Comparison of ENCODE assay signal across 8 mouse cellular contexts in genomic region chr6:99519806-99520675, GRCm38 (mm10). TPM values are rescaled to one million over a fixed set of nuclear protein-coding genes. Genes with fewer than 3 reads are reported as not detected.
DNase-seq lines count a peak whose midpoint lies in the region; ATAC-seq and TF ChIP-seq lines count a peak whose summit lies in the region.

No protein-coding gene starts in this region.

- no peaks in the 10 kb centered on the region for H3K36me3 ChIP-seq in forebrain, embryonic 13.5 days (ENCODE audit: poor library complexity, severe bottlenecking)
- H3K36me3 ChIP-seq in limb, embryonic 10.5 days, result no peaks in the 10 kb centered on the region
- H3K36me3 ChIP-seq in midbrain, embryonic 14.5 days (ENCODE audit: control insufficient read depth, insufficient read depth, low read length), result no peaks in the 10 kb centered on the region
- H3K36me3 ChIP-seq in stomach, postnatal 0 days (ENCODE audit: control insufficient read depth, insufficient read depth, low read length), result no peaks in the 10 kb centered on the region

- TF ChIP-seq CTCF in stomach, postnatal 0 days (IDR thresholded peaks at IDR 0.05; ENCODE audit: low read depth), result no peak

- peak; percentile 57 to 79 for DNase-seq in adrenal gland, adult (ENCODE audit: inconsistent age in 2 of 2, low spot score in 1 of 2)
- DNase-seq in adrenal gland, adult 8-10 months, result no peak
- peak; percentile 65 to 67 for DNase-seq in adrenal gland, postnatal 36 days
- peak; percentile 44 for DNase-seq in heart, postnatal 4 days
- DNase-seq in limb, embryonic 10.5 days (ENCODE audit: low spot score), result peak; percentile 63
- DNase-seq in midbrain, embryonic 14.5 days, result peak; percentile 67
- DNase-seq in stomach, postnatal 0 days (ENCODE audit: low spot score), result peak; percentile 56

- WGBS in forebrain, embryonic 13.5 days, result 2% methylated on average over 27 of the region's 38 CpGs
- WGBS in limb, embryonic 10.5 days, result under 1% methylated on average over 38 of the region's 38 CpGs
- WGBS in midbrain, embryonic 14.5 days, result 2% methylated on average over 38 of the region's 38 CpGs
- 9% methylated on average over 34 of the region's 38 CpGs for WGBS in stomach, postnatal 0 days

- no peak for TF ChIP-seq EP300 in stomach, postnatal 0 days (optimal IDR thresholded peaks at IDR 0.05)

- H3K27ac ChIP-seq in forebrain, embryonic 13.5 days, result peak overlapping the region; percentile 100
- peak overlapping the region; percentile 97 for H3K27ac ChIP-seq in limb, embryonic 10.5 days
- H3K27ac ChIP-seq in midbrain, embryonic 14.5 days (replicated peaks; ENCODE audit: low read depth, low read length), result peak overlapping the region; percentile 82
- peak overlapping the region; percentile 100 for H3K27ac ChIP-seq in stomach, postnatal 0 days (replicated peaks)

- peak overlapping the region; percentile 93 for H3K9ac ChIP-seq in forebrain, embryonic 13.5 days
- H3K9ac ChIP-seq in midbrain, embryonic 14.5 days (replicated peaks; ENCODE audit: low read length), result peak overlapping the region; percentile 93
- peak overlapping the region; percentile 98 for H3K9ac ChIP-seq in stomach, postnatal 0 days (ENCODE audit: low read length)

- no peaks in the 10 kb centered on the region for H3K27me3 ChIP-seq in forebrain, embryonic 13.5 days
- H3K27me3 ChIP-seq in limb, embryonic 10.5 days (ENCODE audit: low read depth, poor library complexity, severe bottlenecking), result peaks cover 22% of the 10 kb centered on the region
- no peaks in the 10 kb centered on the region for H3K27me3 ChIP-seq in midbrain, embryonic 14.5 days (ENCODE audit: control insufficient read depth, insufficient read depth, low read length)
- H3K27me3 ChIP-seq in stomach, postnatal 0 days (ENCODE audit: control insufficient read depth, insufficient read depth, low read length), result no peaks in the 10 kb centered on the region

- ATAC-seq in forebrain, embryonic 13.5 days, result peak; percentile 23; the same call in 1 of the 2 replicates
- ATAC-seq in midbrain, embryonic 14.5 days (ENCODE audit: low FRiP score, low TSS enrichment), result no peak
- no peak for ATAC-seq in stomach, postnatal 0 days (ENCODE audit: low FRiP score, low TSS enrichment)

- no peaks in the 10 kb centered on the region for H3K9me3 ChIP-seq in forebrain, embryonic 13.5 days (replicated peaks)
- H3K9me3 ChIP-seq in limb, embryonic 10.5 days (replicated peaks), result no peaks in the 10 kb centered on the region
- H3K9me3 ChIP-seq in midbrain, embryonic 14.5 days (ENCODE audit: control insufficient read depth, low read length), result no peaks in the 10 kb centered on the region
- no peaks in the 10 kb centered on the region for H3K9me3 ChIP-seq in stomach, postnatal 0 days (ENCODE audit: control insufficient read depth, low read length)

- peak overlapping the region; percentile 79 for H3K4me3 ChIP-seq in forebrain, embryonic 13.5 days
- peak overlapping the region; percentile 84 for H3K4me3 ChIP-seq in limb, embryonic 10.5 days
- peak overlapping the region; percentile 68 for H3K4me3 ChIP-seq in midbrain, embryonic 14.5 days (replicated peaks; ENCODE audit: low read depth, low read length)
- H3K4me3 ChIP-seq in stomach, postnatal 0 days (ENCODE audit: low read depth, low read length), result peak overlapping the region; percentile 97

- H3K4me2 ChIP-seq in forebrain, embryonic 13.5 days, result peak overlapping the region; percentile 92
- H3K4me2 ChIP-seq in midbrain, embryonic 14.5 days (ENCODE audit: low read length), result peak overlapping the region; percentile 100
- peak overlapping the region; percentile 53 for H3K4me2 ChIP-seq in stomach, postnatal 0 days (replicated peaks; ENCODE audit: low read depth)

- peaks cover 18% of the 10 kb centered on the region for H3K4me1 ChIP-seq in forebrain, embryonic 13.5 days
- peaks cover 32% of the 10 kb centered on the region for H3K4me1 ChIP-seq in limb, embryonic 10.5 days
- 0 out of 2 replicates have a peak, but pooled peaks cover 4% of the 10 kb centered on the region for H3K4me1 ChIP-seq in midbrain, embryonic 14.5 days (ENCODE audit: control insufficient read depth, insufficient read depth, low read length)
- no peaks in the 10 kb centered on the region for H3K4me1 ChIP-seq in stomach, postnatal 0 days (replicated peaks; ENCODE audit: control insufficient read depth, insufficient read depth)

RNA-seq across cellular contexts. Expression of gene Foxp1, which starts 2.5 kb away (rescaled TPM):
- 10 to 100 TPM; 37.1 to 93.2 (median 58.8) TPM for total RNA-seq in adrenal gland, adult 8-10 months (2022)
- total RNA-seq in adrenal gland, postnatal 36 days (2021), result 10 to 100 TPM; 39.0 to 40.6 TPM
- polyA plus RNA-seq in forebrain, embryonic 13.5 days (2015; fragmentation: Nextera tagmentation; extraction: Ambion mirVana), result 51.3 and 55.5 TPM in 2 replicates
- 10 to 100 TPM; 66.1 to 67.0 TPM for total RNA-seq in heart, postnatal 4 days (2021)
- polyA plus RNA-seq in limb, embryonic 10.5 days (2016; fragmentation: Nextera tagmentation; extraction: Ambion mirVana), result 30.6 and 47.3 TPM in 2 replicates
- 77.5 and 89.2 TPM in 2 replicates for polyA plus RNA-seq in midbrain, embryonic 14.5 days (2014; fragmentation: Nextera tagmentation; extraction: Ambion mirVana)
- polyA plus RNA-seq in stomach, postnatal 0 days (2015; fragmentation: Nextera tagmentation; extraction: Ambion mirVana), result 68.9 and 74.5 TPM in 2 replicates
